Mouse (Mus musculus) lung, postnatal 25 days (tissue): ENCODE results near the gene Olfr1388.
"Not testable (repeated sequence)": the region's sequence is repeated elsewhere in the genome, so short reads cannot be mapped to it uniquely, and the experiment has no call there.

Experiments used
- DNase-seq: peaks from one replicate; pipeline ENCODE4 v3.0.0; 2022; ENCODE audit warnings: low spot score

The Olfr1388 gene

GRCm38 (mm10) chr11:49436411-49436810 lies at the start of gene Olfr1388:
Gene Olfr1388, plus strand, starts transcription at chr11:49436624.
- DNase-seq = no peak

- DNase-seq = not testable (repeated sequence)
Measured at GRCm38 (mm10) chr11:49392707-49393106, 43.7 kb upstream of the Olfr1388 start.

GRCm38 (mm10) chr11:49406784-49407183 lies 29.6 kb upstream of the Olfr1388 start:
- no peak for DNase-seq

- peak; percentile 15 for DNase-seq
Measured at GRCm38 (mm10) chr11:49410540-49410939, 25.9 kb upstream of the Olfr1388 start.

- no peak for DNase-seq
Measured at GRCm38 (mm10) chr11:49422767-49423166, 13.7 kb upstream of the Olfr1388 start, which contains the start of gene Olfr1389. Gene Olfr1389, plus strand, starts transcription at chr11:49423067.

- no peak for DNase-seq
Measured at GRCm38 (mm10) chr11:49425257-49425927, 11.0 kb upstream of the Olfr1388 start.

- DNase-seq = no peak
Measured at GRCm38 (mm10) chr11:49429641-49430040, 6.8 kb upstream of the Olfr1388 start.

- no peak for DNase-seq
Measured at GRCm38 (mm10) chr11:49455043-49455442, 18.6 kb downstream of the Olfr1388 start, which contains the start of gene Olfr1387. Gene Olfr1387, plus strand, starts transcription at chr11:49455343.

- DNase-seq = not testable (repeated sequence)
Measured at GRCm38 (mm10) chr11:49464746-49465145, 28.3 kb downstream of the Olfr1388 start, which contains the start of gene Olfr1386. Gene Olfr1386, plus strand, starts transcription at chr11:49465046.

GRCm38 (mm10) chr11:49485973-49486372 lies 49.5 kb downstream of the Olfr1388 start:
- no peak for DNase-seq

GRCm38 (mm10) chr11:49488770-49489169 lies 52.3 kb downstream of the Olfr1388 start, which contains the start of gene Olfr1385:
Gene Olfr1385, plus strand, starts transcription at chr11:49489070.
- DNase-seq = not testable (repeated sequence)
